Mouse (Mus musculus) C2C12 (cell line): ENCODE results near the gene Gm42372. TPM values are rescaled to one million over a fixed set of nuclear protein-coding genes. Genes with fewer than 3 reads are reported as not detected.

Experiments used
- H3K27me3 ChIP-seq: one replicate; pipeline ENCODE4 v1.6.1; 2011; ENCODE audit not compliant: control insufficient read depth, insufficient read depth, insufficient read length
- H3K36me3 ChIP-seq: one replicate; pipeline ENCODE4 v1.6.1; 2011; ENCODE audit not compliant: control insufficient read depth, insufficient read depth
- H3K4me3 ChIP-seq: one replicate; pipeline ENCODE4 v1.5.1; 2011; ENCODE audit warnings: mild to moderate bottlenecking, control low read depth; ENCODE audit not compliant: poor library complexity, insufficient read depth, severe bottlenecking
- H3K79me2 ChIP-seq: one replicate; pipeline ENCODE4 v1.6.1; 2011; ENCODE audit not compliant: control insufficient read depth, insufficient read depth
- H3K79me3 ChIP-seq: one replicate; pipeline ENCODE4 v1.6.1; 2011; ENCODE audit warnings: low read depth, control low read depth
- H3ac ChIP-seq: one replicate; pipeline ENCODE3; 2011; ENCODE audit warnings: low read depth; ENCODE audit not compliant: control insufficient read depth, insufficient read length
- CEBPB ChIP-seq: IDR thresholded peaks from one replicate; pipeline ENCODE4 v1.6.1; 2011; ENCODE audit warnings: low read depth, mild to moderate bottlenecking, control low read depth, moderate library complexity
- CTCF ChIP-seq: IDR thresholded peaks from one replicate; pipeline ENCODE4 v1.5.1; 2011; ENCODE audit not compliant: control insufficient read depth, insufficient read depth, insufficient read length
- FOSL1 ChIP-seq: IDR thresholded peaks from one replicate; pipeline ENCODE4 v1.8.0; 2011; ENCODE audit warnings: mild to moderate bottlenecking, low read length; ENCODE audit not compliant: poor library complexity, insufficient read depth, severe bottlenecking
- MAX ChIP-seq: IDR thresholded peaks from one replicate; pipeline ENCODE4 v1.6.1; 2011; ENCODE audit warnings: mild to moderate bottlenecking, control low read depth
- MYOD1 ChIP-seq: IDR thresholded peaks from one replicate; pipeline ENCODE4 v1.6.1; 2011; ENCODE audit warnings: low read depth; ENCODE audit not compliant: control insufficient read depth, insufficient read length
- MYOG ChIP-seq: IDR thresholded peaks from one replicate; pipeline ENCODE4 v1.6.1; 2011; ENCODE audit not compliant: control insufficient read depth, insufficient read length; ENCODE audit errors: extremely low read depth
- USF1 ChIP-seq: IDR thresholded peaks from one replicate; pipeline ENCODE4 v1.6.1; 2011; ENCODE audit warnings: low read depth, mild to moderate bottlenecking, control low read depth, moderate library complexity
- polyA plus RNA-seq: library from polyadenylated mRNA; unstranded; fragments of >200 nt; fragmentation: generic; extraction: Trizol; gene quantifications from one replicate; pipeline ENCODE4 v1.2.1, GENCODE M21; 2012; ENCODE audit warnings: missing spikeins

Gm42372 gene
- polyA plus RNA-seq, 1 experiment, result not detected

GRCm38 (mm10) chr7:17009326-17010009 lies 26.6 kb downstream of the Gm42372 start:
- H3K36me3 ChIP-seq, result peaks cover 23% of the 10 kb centered on the region
- no peak overlapping the region for H3ac ChIP-seq

GRCm38 (mm10) chr7:17010010-17010347 lies 27.1 kb downstream of the Gm42372 start:
- Histone ChIP-seq H3K36me3 (peaks cover 25% of the 10 kb centered on the region), H3K79me2 (no peaks in the 10 kb centered on the region), H3K79me3 (no peaks in the 10 kb centered on the region), H3K27me3 (no peaks in the 10 kb centered on the region), H3K4me3 (no peak overlapping the region), H3ac (no peak overlapping the region)
- TF ChIP-seq MYOG (no peak), USF1 (no peak), FOSL1 (no peak), MYOD1 (no peak), MAX (no peak), CEBPB (no peak), CTCF (no peak)

More at GRCm38 (mm10) chr7:17009326-17010009, 26.6 kb downstream of the Gm42372 start:
- Histone ChIP-seq H3K79me2 (no peaks in the 10 kb centered on the region), H3K27me3 (no peaks in the 10 kb centered on the region), H3K79me3 (no peaks in the 10 kb centered on the region), H3K4me3 (no peak overlapping the region)
- TF ChIP-seq CTCF (no peak), FOSL1 (no peak), MAX (no peak), CEBPB (no peak), USF1 (no peak), MYOG (no peak), MYOD1 (no peak)

- H3ac ChIP-seq, result no peak overlapping the region
- no peak for TF ChIP-seq FOSL1
- no peak for TF ChIP-seq MAX
- TF ChIP-seq MYOG, result no peak
- TF ChIP-seq CTCF, result no peak
- TF ChIP-seq USF1, result no peak
- no peak for TF ChIP-seq MYOD1
- TF ChIP-seq CEBPB, result no peak
- peaks cover 27% of the 10 kb centered on the region for H3K36me3 ChIP-seq
- no peaks in the 10 kb centered on the region for H3K79me3 ChIP-seq
- H3K4me3 ChIP-seq, result no peak overlapping the region
- no peaks in the 10 kb centered on the region for H3K27me3 ChIP-seq
- peaks cover 18% of the 10 kb centered on the region for H3K79me2 ChIP-seq
Measured at GRCm38 (mm10) chr7:17011909-17012590, 29.2 kb downstream of the Gm42372 start.

GRCm38 (mm10) chr7:17015381-17015780 lies 32.5 kb downstream of the Gm42372 start:
- Histone ChIP-seq H3K36me3 (peaks cover 35% of the 10 kb centered on the region), H3K79me3 (peaks cover 2% of the 10 kb centered on the region), H3K79me2 (peaks cover 35% of the 10 kb centered on the region), H3K4me3 (no peak overlapping the region), H3K27me3 (no peaks in the 10 kb centered on the region), H3ac (no peak overlapping the region)
- TF ChIP-seq MAX, result no peak
- no peak for TF ChIP-seq USF1
- TF ChIP-seq MYOG, result no peak
- no peak for TF ChIP-seq CEBPB
- TF ChIP-seq MYOD1, result no peak
- TF ChIP-seq CTCF, result no peak
- no peak for TF ChIP-seq FOSL1

- H3K79me2 ChIP-seq, result peaks cover 43% of the 10 kb centered on the region
- H3K36me3 ChIP-seq, result peaks cover 43% of the 10 kb centered on the region
- peaks cover 9% of the 10 kb centered on the region for H3K79me3 ChIP-seq
- no peak overlapping the region for H3K4me3 ChIP-seq
- H3K27me3 ChIP-seq, result no peaks in the 10 kb centered on the region
- H3ac ChIP-seq, result no peak overlapping the region
- no peak for TF ChIP-seq USF1
- no peak for TF ChIP-seq MYOG
- peak; percentile 12 for TF ChIP-seq FOSL1
- no peak for TF ChIP-seq CEBPB
- no peak for TF ChIP-seq CTCF
- peak; percentile 43 for TF ChIP-seq MYOD1
- TF ChIP-seq MAX, result no peak
Measured at GRCm38 (mm10) chr7:17017036-17017435, 34.1 kb downstream of the Gm42372 start.
